Mouse (Mus musculus) layer of hippocampus, adult 8-10 months (tissue): ENCODE data around the gene Hcn3. TPM values are rescaled to one million over a fixed set of nuclear protein-coding genes. Genes with fewer than 3 reads are reported as not detected.

Experiments used
- DNase-seq, 2 experiments: peaks; one replicate each; pipeline ENCODE4 v3.0.0; 2022; ENCODE audit warnings: low spot score in 2 of 2
- total RNA-seq, 4 experiments: library from RNA; stranded (reverse); gene quantifications; 2 replicates each; pipeline ENCODE4 v1.2.4; 2022

Gene Hcn3
- total RNA-seq, result 10 to 100 TPM; 13.3 to 15.2 (median 14.2) TPM

GRCm38 (mm10) chr3:89159616-89160344 lies at the start of gene Hcn3:
Gene Hcn3 (minus strand): TSS chr3:89160196.
- no peak for DNase-seq

- no peak for DNase-seq
Measured at GRCm38 (mm10) chr3:89209731-89210130, 49.7 kb upstream of the Hcn3 start.

- DNase-seq, result no peak
Measured at GRCm38 (mm10) chr3:89208736-89209135, 48.7 kb upstream of the Hcn3 start.

GRCm38 (mm10) chr3:89208075-89208657 lies 48.2 kb upstream of the Hcn3 start:
- no peak for DNase-seq

GRCm38 (mm10) chr3:89206695-89207094 lies 46.7 kb upstream of the Hcn3 start:
- no peak for DNase-seq

- no peak for DNase-seq
Measured at GRCm38 (mm10) chr3:89206079-89206478, 46.1 kb upstream of the Hcn3 start.

GRCm38 (mm10) chr3:89203142-89203514 lies 43.1 kb upstream of the Hcn3 start:
- no peak for DNase-seq

GRCm38 (mm10) chr3:89202253-89203141 lies 42.5 kb upstream of the Hcn3 start, which contains the start of gene Gba:
Gene Gba (plus strand): TSS chr3:89202928.
- peak; percentile 81 to 88 for DNase-seq

- DNase-seq, result no peak
Measured at GRCm38 (mm10) chr3:89199839-89200238, 39.8 kb upstream of the Hcn3 start.

- peak; percentile 79 to 83 for DNase-seq
Measured at GRCm38 (mm10) chr3:89195979-89196877, 36.2 kb upstream of the Hcn3 start.

- DNase-seq, result no peak
Measured at GRCm38 (mm10) chr3:89193853-89194252, 33.9 kb upstream of the Hcn3 start.

- no peak for DNase-seq
Measured at GRCm38 (mm10) chr3:89193351-89193750, 33.4 kb upstream of the Hcn3 start.

GRCm38 (mm10) chr3:89190436-89190835 lies 30.4 kb upstream of the Hcn3 start:
- DNase-seq, result no peak

- DNase-seq, result no peak
Measured at GRCm38 (mm10) chr3:89188478-89188875, 28.5 kb upstream of the Hcn3 start.

GRCm38 (mm10) chr3:89187690-89188477 lies 27.9 kb upstream of the Hcn3 start:
- no peak for DNase-seq

GRCm38 (mm10) chr3:89187197-89187596 lies 27.2 kb upstream of the Hcn3 start:
- no peak for DNase-seq

- DNase-seq, result peak in 1 of 2 experiments; percentile 15
Measured at GRCm38 (mm10) chr3:89183959-89184315, 23.9 kb upstream of the Hcn3 start.

- peak; percentile 89 to 91 for DNase-seq
Measured at GRCm38 (mm10) chr3:89183058-89183958, 23.3 kb upstream of the Hcn3 start, which contains the start of gene Fam189b. Gene Fam189b (plus strand): TSS chr3:89183143.

- no peak for DNase-seq
Measured at GRCm38 (mm10) chr3:89182531-89183057, 22.6 kb upstream of the Hcn3 start.
